Mouse (Mus musculus): ENCODE results near the gene Slc25a45. TPM values are rescaled to one million over a fixed set of nuclear protein-coding genes. Genes with fewer than 3 reads are reported as not detected.

The Slc25a45 gene
- polyA plus RNA-seq, 1 experiment from 2014 or later: 3.2 TPM

DNA sequence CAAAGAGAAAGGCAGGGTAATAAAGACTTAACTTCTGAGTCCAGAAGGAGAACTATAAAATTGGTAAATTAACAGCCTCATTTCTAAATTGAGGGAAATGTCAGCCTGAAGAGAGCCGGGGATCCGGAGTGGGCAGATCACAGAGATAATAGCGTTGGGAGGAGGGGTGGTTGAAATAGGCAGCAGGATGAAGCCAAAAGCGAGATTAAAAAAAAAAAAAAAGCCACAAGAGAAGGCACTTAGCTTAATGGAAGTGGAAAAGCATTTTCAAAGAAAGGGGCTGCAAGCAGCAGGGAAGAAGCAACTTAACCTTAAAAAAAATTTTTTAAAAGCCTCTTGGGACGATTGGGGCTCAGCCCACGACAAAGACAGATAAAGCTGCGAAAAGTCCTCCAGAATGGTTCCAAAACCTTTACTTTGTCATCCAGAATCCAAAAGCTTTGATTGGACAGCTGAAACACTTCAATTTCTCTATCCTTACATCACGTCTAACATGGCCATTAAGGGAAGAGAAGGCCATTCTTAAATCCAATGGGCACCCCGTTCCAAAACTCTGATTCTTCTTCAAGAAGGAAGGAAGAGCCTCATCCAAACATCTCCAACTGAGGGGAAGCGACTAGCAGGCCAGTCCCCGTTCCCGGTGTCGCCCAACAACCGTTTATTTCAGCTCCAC lies 34.0 kb downstream of the Slc25a45 start:
- Histone ChIP-seq H3K9ac (peak overlapping the region; percentile 95), H3K27me3 (no peaks in the 10 kb centered on the region), H3K9me3 (replicated peaks) (no peaks in the 10 kb centered on the region), H3K4me1 (replicated peaks) (peaks cover 28% of the 10 kb centered on the region), H3K4me3 (peak overlapping the region; percentile 89), H3K27ac (peak overlapping the region; percentile 89), H3K36me3 (peaks cover 22% of the 10 kb centered on the region), H3K4me2 (peak overlapping the region; percentile 77)
- ATAC-seq (replicated peaks; ENCODE audit: insufficient number of reproducible peaks, insufficient read depth, low FRiP score, low read depth): no peak
- 3% methylated on average over 14 of the region's 14 CpGs for WGBS

DNA sequence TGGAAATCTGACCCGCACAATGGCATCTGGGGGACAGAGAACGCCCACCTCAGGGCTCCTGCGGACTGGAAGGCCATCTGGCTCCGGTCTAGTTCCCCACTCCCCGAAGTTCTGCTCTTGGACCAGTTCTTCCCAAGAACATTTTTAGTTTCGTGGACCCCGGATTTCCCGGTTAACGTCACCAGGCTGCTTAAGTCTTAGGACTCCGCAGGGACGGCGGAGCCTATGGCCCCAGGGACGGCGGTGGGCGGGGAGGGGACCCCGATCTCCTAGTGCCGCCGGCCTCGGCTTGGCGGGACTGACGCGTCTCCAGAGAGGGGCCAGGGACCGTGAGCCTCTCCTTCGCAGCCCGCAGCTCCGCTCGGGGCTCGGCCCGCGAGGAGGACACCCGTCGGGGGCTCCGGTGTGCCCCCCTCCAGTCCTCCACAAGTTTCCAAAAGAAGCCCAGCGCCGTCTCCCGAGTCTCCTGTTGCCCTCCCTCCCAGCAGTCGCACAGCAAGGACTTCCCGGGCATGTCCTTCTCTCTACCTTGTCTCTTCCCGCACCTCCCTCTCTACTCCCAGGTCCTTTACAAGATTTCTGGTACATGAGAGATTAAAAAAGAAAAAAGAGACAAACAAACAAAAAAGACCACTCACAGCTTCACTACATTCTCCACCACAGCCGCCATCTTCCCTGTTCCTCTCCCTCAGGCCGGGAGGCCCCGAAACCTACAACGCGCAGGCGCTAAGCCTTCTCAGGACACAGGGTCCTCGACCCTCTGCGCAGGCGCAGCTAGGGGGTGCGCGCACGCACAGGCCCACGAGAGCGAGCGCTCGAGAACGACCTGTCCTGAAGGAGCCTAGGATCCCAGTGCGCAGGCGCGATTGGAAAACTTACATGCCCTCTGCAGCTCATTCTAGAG lies 34.7 kb downstream of the Slc25a45 start:
- H3K4me3 ChIP-seq: peak overlapping the region; percentile 89
- H3K9me3 ChIP-seq (replicated peaks): no peaks in the 10 kb centered on the region
- H3K36me3 ChIP-seq: peaks cover 23% of the 10 kb centered on the region
- peak overlapping the region; percentile 89 for H3K27ac ChIP-seq
- no peaks in the 10 kb centered on the region for H3K27me3 ChIP-seq
- WGBS: under 1% methylated on average over 59 of the region's 59 CpGs
- peak overlapping the region; percentile 95 for H3K9ac ChIP-seq
- ATAC-seq (replicated peaks; ENCODE audit: insufficient number of reproducible peaks, insufficient read depth, low FRiP score, low read depth): peak; percentile 97
- H3K4me1 ChIP-seq (replicated peaks): peaks cover 28% of the 10 kb centered on the region
- H3K4me2 ChIP-seq: peak overlapping the region; percentile 77

DNA sequence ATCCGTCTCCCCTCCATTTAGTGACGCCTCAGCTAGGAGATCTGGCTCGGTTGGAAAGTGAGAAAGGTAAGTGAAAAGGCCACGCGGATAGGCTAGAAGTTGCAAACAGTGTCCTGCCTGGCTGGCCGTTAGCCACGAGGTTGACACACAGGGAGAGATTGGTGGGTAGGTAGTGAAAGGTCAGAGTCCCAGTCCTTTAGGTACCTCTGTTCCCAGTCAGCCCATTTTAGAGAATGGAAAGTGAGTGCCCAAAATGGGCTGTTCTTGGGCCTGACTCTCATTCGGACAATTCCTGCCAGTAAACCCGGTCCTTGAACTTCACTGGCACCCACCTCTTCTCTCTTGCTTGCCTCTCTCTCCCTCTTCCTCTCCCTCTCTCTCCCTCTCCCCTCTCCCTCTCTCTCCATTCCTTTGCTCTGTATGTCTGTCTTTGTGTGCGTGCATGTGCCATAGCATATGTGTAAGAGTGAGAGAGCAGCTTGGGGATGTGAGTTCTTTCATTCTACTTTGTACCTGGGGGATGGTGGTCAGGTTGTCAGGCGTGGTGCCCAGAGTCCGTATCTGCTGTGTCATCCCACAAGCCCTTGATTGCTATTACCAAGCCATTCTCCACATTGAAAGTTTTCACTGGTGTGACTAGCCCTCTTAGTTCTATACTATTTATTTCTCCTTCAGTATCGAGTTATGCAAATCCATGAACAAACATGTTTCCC lies 35.6 kb downstream of the Slc25a45 start, which contains the start of gene Dpf2:
Dpf2 (minus strand) TSS at position 4 of the 713 bp plus-strand sequence.
- Histone ChIP-seq H3K4me1 (replicated peaks) (peaks cover 28% of the 10 kb centered on the region), H3K36me3 (peaks cover 31% of the 10 kb centered on the region), H3K27ac (peak within 1 kb of the TSS; percentile 89), H3K9me3 (replicated peaks) (no peaks in the 10 kb centered on the region), H3K9ac (peak within 1 kb of the TSS; percentile 95), H3K4me2 (peak within 1 kb of the TSS; percentile 77), H3K4me3 (peak within 1 kb of the TSS; percentile 89), H3K27me3 (no peaks in the 10 kb centered on the region)
- WGBS: 16% methylated on average over 13 of the region's 13 CpGs
- no peak for ATAC-seq (replicated peaks; ENCODE audit: insufficient number of reproducible peaks, insufficient read depth, low FRiP score, low read depth)

DNA sequence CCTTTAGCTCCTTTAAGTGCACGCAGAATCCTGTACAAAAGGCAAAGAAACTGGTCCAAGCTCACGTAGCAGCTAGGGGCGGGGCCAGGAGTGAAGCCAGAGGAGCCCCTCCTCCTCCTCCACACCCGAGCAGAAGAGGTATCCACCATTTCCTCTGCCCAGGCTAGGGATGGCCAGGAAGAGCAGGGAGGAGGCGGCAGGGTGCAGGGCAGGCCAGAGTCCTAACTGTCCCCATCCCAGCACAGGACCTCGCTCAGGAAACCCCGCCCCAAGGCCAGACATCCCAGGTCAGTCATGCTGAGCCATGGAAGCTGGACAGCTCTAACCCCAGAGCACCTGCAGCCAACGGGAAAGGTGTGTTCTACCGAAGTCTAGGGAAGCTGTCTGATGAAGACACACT lies 44.1 kb downstream of the Slc25a45 start:
- no peaks in the 10 kb centered on the region for H3K9me3 ChIP-seq (replicated peaks)
- peak overlapping the region; percentile 65 for H3K4me3 ChIP-seq
- no peak for ATAC-seq (replicated peaks; ENCODE audit: insufficient number of reproducible peaks, insufficient read depth, low FRiP score, low read depth)
- WGBS: 26% methylated on average over 9 of the region's 9 CpGs
- H3K27ac ChIP-seq: peak overlapping the region; percentile 32
- peak overlapping the region; percentile 84 for H3K4me2 ChIP-seq
- 0 out of 2 replicates have a peak overlapping the region, but pooled peaks have one; percentile 25 for H3K9ac ChIP-seq
- peaks cover 30% of the 10 kb centered on the region for H3K4me1 ChIP-seq (replicated peaks)
- H3K27me3 ChIP-seq: no peaks in the 10 kb centered on the region
- peaks cover 16% of the 10 kb centered on the region for H3K36me3 ChIP-seq

DNA sequence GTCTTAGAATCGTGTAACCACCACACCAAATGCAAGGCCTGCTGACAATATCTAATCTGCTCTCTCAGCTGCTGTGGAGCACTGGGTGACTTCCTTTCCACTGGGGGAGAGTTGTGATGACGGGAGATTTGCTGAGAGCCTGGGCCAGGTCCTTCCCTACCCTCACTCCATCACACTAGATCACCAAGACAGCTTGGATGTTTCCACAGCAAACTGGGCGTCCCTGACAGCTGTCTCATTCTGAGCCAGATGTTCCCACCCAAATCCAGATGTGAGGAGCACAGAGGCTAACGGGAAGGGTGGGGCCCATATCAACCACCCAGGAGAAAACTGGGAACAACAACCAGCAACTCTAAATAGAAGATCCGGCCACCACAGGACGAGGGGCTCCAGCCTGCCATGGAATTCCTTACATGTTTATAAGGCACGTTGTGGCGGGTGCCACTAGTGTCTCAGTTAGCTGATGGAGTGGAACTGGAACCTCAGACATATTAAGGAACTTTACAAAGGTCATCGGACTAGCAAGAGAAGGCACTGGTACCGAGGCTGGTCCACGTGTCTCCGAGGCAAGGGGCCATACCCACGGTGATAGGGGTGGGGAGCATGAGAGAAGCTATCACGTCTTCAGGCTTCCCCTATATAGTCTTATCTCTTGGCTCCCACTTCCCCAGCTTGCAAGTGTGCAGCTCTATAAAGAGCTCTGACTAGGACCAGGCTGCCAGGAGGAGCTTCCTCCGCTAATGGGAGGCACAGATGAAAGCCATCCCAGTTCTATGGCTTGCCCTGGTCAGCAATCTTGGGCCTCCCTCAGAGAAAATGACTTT lies 44.7 kb downstream of the Slc25a45 start:
- H3K9me3 ChIP-seq (replicated peaks): no peaks in the 10 kb centered on the region
- H3K36me3 ChIP-seq: peaks cover 10% of the 10 kb centered on the region
- ATAC-seq (replicated peaks; ENCODE audit: insufficient number of reproducible peaks, insufficient read depth, low FRiP score, low read depth): no peak
- WGBS: 44% methylated on average over 15 of the region's 15 CpGs
- H3K4me1 ChIP-seq (replicated peaks): peaks cover 32% of the 10 kb centered on the region
- H3K4me2 ChIP-seq: peak overlapping the region; percentile 84
- no peaks in the 10 kb centered on the region for H3K27me3 ChIP-seq
- peak overlapping the region; percentile 65 for H3K4me3 ChIP-seq
- H3K9ac ChIP-seq: peak overlapping the region; percentile 39; the same call in 1 of the 2 replicates
- peak overlapping the region; percentile 32 for H3K27ac ChIP-seq

DNA sequence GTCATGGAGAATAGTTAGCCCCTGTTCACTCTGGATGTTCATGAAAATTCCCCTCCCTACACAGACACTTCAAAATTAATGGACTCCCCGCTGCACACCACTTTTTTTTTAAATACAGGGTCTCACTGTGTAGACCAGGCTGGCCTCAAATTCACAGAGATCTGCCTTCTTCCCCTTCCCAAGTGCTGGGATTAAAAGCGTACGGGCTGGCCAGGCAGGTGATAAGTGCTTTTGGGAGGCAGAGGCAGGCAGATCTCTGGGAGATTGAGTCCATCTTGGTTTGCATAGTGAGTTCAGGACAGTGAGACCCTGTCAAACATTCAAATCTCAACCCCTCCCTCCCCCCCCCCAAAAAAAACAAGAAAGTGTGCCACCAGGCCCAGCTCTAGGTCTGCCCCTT lies 45.4 kb downstream of the Slc25a45 start:
- Histone ChIP-seq H3K9ac (peak overlapping the region; percentile 39; the same call in 1 of the 2 replicates), H3K4me2 (peak overlapping the region; percentile 84), H3K4me3 (peak overlapping the region; percentile 65), H3K9me3 (replicated peaks) (no peaks in the 10 kb centered on the region), H3K27me3 (no peaks in the 10 kb centered on the region), H3K27ac (peak overlapping the region; percentile 32; the same call in 1 of the 2 replicates), H3K36me3 (peaks cover 4% of the 10 kb centered on the region; the same call in 1 of the 2 replicates), H3K4me1 (replicated peaks) (peaks cover 32% of the 10 kb centered on the region)
- ATAC-seq (replicated peaks; ENCODE audit: insufficient number of reproducible peaks, insufficient read depth, low FRiP score, low read depth): no peak
- WGBS: 91% methylated on average over 3 of the region's 3 CpGs

DNA sequence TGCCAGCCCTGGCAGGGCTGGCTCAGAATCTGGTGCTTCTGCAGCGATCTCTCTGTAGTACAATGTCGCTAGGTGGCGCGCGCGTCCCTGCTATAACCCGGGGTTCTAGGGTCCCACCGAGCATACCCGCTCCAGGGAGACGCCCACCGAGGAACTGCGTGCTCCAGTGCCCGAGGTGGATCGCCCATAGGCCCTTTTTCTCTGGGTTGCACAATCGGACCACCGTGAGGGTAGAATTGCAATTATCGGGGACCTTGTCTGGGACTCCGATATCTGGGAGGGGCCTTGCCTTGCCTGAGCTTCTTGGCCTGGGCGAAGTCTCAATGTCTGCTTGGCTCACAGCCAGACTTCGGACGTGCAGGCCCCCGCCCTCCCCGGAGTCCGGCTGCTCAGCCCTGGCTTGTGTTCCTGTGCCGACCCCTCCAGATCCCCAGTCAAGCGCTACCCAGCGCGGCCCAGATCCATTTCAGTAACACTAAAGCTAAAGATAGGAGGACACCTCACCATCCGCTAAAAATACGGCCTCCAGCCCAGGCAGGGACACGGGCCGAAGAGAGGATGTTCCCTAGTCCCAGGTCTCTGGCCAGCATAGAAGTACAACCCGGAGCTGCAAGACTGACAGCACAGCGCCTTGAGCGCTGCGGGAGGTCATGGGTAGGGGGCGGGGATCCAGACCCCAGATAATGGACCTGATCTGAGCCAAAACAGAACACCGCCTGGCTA lies 46.5 kb downstream of the Slc25a45 start:
- Histone ChIP-seq H3K9me3 (replicated peaks) (no peaks in the 10 kb centered on the region), H3K4me1 (replicated peaks) (peaks cover 44% of the 10 kb centered on the region), H3K36me3 (no peaks in the 10 kb centered on the region), H3K4me2 (peak overlapping the region; percentile 84), H3K27ac (peak overlapping the region; percentile 85), H3K27me3 (no peaks in the 10 kb centered on the region), H3K4me3 (peak overlapping the region; percentile 65), H3K9ac (peak overlapping the region; percentile 67)
- ATAC-seq (replicated peaks; ENCODE audit: insufficient number of reproducible peaks, insufficient read depth, low FRiP score, low read depth): peak; percentile 68
- WGBS: under 1% methylated on average over 38 of the region's 38 CpGs

DNA sequence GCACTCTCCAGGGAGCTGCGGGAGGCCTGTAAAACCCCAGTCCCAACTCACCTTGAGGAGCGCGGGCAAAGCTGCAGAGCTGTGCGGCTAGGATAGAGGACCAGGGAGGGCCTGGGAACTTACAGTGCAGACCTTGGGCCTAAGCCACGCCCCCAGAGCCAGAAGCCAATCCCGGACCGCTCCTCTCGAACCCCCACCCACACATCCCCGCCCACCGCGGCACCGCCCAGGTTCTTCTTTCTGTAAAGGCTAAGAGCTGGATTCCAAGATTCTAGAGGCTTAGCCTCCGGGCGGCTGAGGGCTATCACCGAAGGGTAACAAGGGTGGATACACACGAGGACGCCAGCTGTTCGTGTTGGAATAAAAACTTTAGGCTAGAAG lies 47.1 kb downstream of the Slc25a45 start, which contains the start of gene Cdc42ep2:
Cdc42ep2 (minus strand) TSS at position 104 of the 381 bp plus-strand sequence.
- H3K9me3 ChIP-seq (replicated peaks): no peaks in the 10 kb centered on the region
- peak within 1 kb of the TSS; percentile 67 for H3K9ac ChIP-seq
- peaks cover 49% of the 10 kb centered on the region for H3K4me1 ChIP-seq (replicated peaks)
- H3K4me3 ChIP-seq: peak within 1 kb of the TSS; percentile 65
- H3K36me3 ChIP-seq: no peaks in the 10 kb centered on the region
- WGBS: under 1% methylated on average over 18 of the region's 18 CpGs
- ATAC-seq (replicated peaks; ENCODE audit: insufficient number of reproducible peaks, insufficient read depth, low FRiP score, low read depth): peak; percentile 92
- peak within 1 kb of the TSS; percentile 85 for H3K27ac ChIP-seq
- H3K27me3 ChIP-seq: no peaks in the 10 kb centered on the region
- peak within 1 kb of the TSS; percentile 84 for H3K4me2 ChIP-seq

DNA sequence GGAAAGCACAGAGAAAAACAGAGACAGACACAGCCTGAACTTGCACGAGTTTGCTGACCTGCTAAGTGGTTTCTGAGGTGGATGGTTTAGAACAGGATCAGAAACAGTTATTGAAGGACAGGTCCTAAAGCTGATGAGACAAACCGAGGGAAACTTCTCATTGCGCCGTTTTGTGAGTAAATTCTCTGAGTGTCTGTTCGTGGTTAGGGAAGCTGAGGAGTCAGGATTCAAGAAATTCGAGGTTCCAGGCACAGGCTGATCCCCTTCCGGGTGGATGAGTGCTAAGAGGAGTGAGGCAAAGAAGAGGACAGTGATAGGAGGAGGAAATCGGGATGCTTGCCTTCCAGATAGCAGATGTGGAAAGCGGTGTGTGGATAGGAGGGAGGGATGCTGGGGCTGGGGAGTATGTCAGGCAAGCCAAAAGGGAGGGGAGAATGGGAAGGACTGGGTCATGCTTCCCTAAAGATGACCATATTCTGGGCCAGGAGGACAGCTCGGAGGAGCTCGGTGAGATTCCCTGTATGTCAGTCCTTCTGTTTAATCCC lies 47.8 kb downstream of the Slc25a45 start:
- peak overlapping the region; percentile 85 for H3K27ac ChIP-seq
- H3K9me3 ChIP-seq (replicated peaks): no peaks in the 10 kb centered on the region
- peak overlapping the region; percentile 67 for H3K9ac ChIP-seq
- ATAC-seq (replicated peaks; ENCODE audit: insufficient number of reproducible peaks, insufficient read depth, low FRiP score, low read depth): no peak
- H3K27me3 ChIP-seq: no peaks in the 10 kb centered on the region
- peak overlapping the region; percentile 65 for H3K4me3 ChIP-seq
- H3K4me2 ChIP-seq: peak overlapping the region; percentile 84
- 21% methylated on average over 11 of the region's 11 CpGs for WGBS
- no peaks in the 10 kb centered on the region for H3K36me3 ChIP-seq
- peaks cover 54% of the 10 kb centered on the region for H3K4me1 ChIP-seq (replicated peaks)

Measured in heart, embryonic 15.5 days (tissue).